Mouse (Mus musculus) G1E (cell line): ENCODE results near the gene Lrfn5.

Experiments used
- CTCF ChIP-seq: IDR thresholded peaks from 2 replicates; pipeline ENCODE4 v1.5.1; 2012; ENCODE audit warnings: low read depth, low read length, inconsistent platforms, mixed read lengths
- GATA1 ChIP-seq: IDR thresholded peaks from 2 replicates; pipeline ENCODE4 v1.6.1; 2012; ENCODE audit warnings: borderline replicate concordance, low read length, inconsistent platforms, mixed read lengths
- POLR2AphosphoS5 ChIP-seq: IDR thresholded peaks from 2 replicates; pipeline ENCODE4 v1.6.1; 2012; ENCODE audit warnings: low read depth, low read length, inconsistent platforms; ENCODE audit not compliant: insufficient replicate concordance
- TAL1 ChIP-seq: conservative IDR thresholded peaks from 2 replicates; pipeline ENCODE4 v1.6.1; 2012; ENCODE audit warnings: low read depth, low read length, inconsistent platforms, mixed read lengths

DNA sequence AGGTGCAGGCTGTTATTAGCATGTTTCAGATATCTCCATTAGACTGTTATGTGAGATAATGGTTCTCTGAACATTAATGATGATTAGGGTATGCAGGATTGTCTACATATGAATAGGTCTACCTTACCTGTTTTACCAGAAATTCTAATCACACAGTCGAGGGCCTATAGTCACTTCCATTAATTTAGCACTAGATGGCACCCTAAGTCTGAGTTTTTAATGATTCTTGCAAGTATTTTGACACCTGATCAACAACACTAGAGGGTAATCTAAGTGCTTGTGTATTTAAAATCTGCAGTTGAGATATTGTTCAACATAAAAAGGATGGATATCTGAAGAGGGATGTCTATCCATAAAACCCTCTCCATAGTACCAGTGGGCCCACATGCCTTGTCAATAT is 303.4 kb downstream of the Lrfn5 start:
- TF ChIP-seq GATA1 (no peak), CTCF (no peak), POLR2AphosphoS5 (no peak), TAL1 (no peak)
